Mouse (Mus musculus) heart, adult 2 months (tissue): ENCODE measurements around the gene Gm11563. TPM values are rescaled to one million over a fixed set of nuclear protein-coding genes. Genes with fewer than 3 reads are reported as not detected.

Experiments
- DNase-seq, 2 experiments: peaks; one replicate each; pipeline ENCODE4 v3.0.0; 2021
- H3K27ac ChIP-seq: fragments of 200-600 bp; 2 replicates; pipeline ENCODE4 v1.8.1; 2022
- H3K27me3 ChIP-seq: fragments of 200-500 bp; 2 replicates; pipeline ENCODE4 v1.6.1; 2012; ENCODE audit warnings: mild to moderate bottlenecking, low read length, inconsistent platforms, mixed read lengths; ENCODE audit not compliant: control insufficient read depth, insufficient read depth
- H3K36me3 ChIP-seq: fragments of 200-500 bp; 2 replicates; pipeline ENCODE4 v1.6.1; 2012; ENCODE audit warnings: low read length, inconsistent platforms; ENCODE audit not compliant: control insufficient read depth, insufficient read depth
- H3K4me1 ChIP-seq: fragments of 200-500 bp; 2 replicates; pipeline ENCODE4 v1.6.1; 2011; ENCODE audit warnings: low read length; ENCODE audit not compliant: control insufficient read depth, insufficient read depth
- H3K4me3 ChIP-seq: fragments of 200-600 bp; 2 replicates; pipeline ENCODE4 v1.8.1; 2022
- H3K79me2 ChIP-seq: fragments of 200-500 bp; replicated peaks from 2 replicates; pipeline ENCODE4 v1.6.1; 2012; ENCODE audit warnings: mild to moderate bottlenecking, inconsistent platforms, low read length, moderate library complexity, mixed read lengths; ENCODE audit not compliant: control insufficient read depth, insufficient read depth
- H3K9ac ChIP-seq: fragments of 200-500 bp; 2 replicates; pipeline ENCODE4 v1.6.1; 2012; ENCODE audit warnings: low read depth, mild to moderate bottlenecking, control low read depth, inconsistent platforms, low read length, mixed read lengths
- CTCF ChIP-seq: fragments of 200-600 bp; IDR thresholded peaks from 2 replicates; pipeline ENCODE4 v1.8.1; 2022; ENCODE audit warnings: antibody characterized with exemption, mild to moderate bottlenecking, moderate library complexity
- EP300 ChIP-seq: fragments of 200-500 bp; IDR thresholded peaks from 2 replicates; pipeline ENCODE4 v1.6.1; 2011; ENCODE audit warnings: low read depth, low read length, control low read depth; ENCODE audit not compliant: insufficient read depth
- POLR2A ChIP-seq: fragments of 200-500 bp; IDR thresholded peaks from 2 replicates; pipeline ENCODE4 v1.6.1; 2011; ENCODE audit warnings: mild to moderate bottlenecking, low read depth, low read length, control low read depth; ENCODE audit not compliant: insufficient read depth
- WGBS: fragments of 180-500 bp; shearing (Covaris S2); methylation state at CpG from one replicate; pipeline ENCODE4 v1.1.7; 2018; 5-methylcytosine and 5-hydroxymethylcytosine counted together
- intact Hi-C: fragments of 180-260 bp; cut with DNase I; formaldehyde crosslinking; loops from one replicate; pipeline ENCODE4 v1.15.1; 2025
- polyA plus RNA-seq: library from polyadenylated mRNA; depleted of rRNA; stranded (reverse); fragments of >200 nt; gene quantifications from 2 replicates; pipeline ENCODE4 v1.2.3, GENCODE M21; 2012
- total RNA-seq, 2 experiments: library from RNA; stranded (reverse); gene quantifications; 2 replicates each; pipeline ENCODE4 v1.2.3; 2021

The Gm11563 gene
- total and polyA plus RNA-seq, 3 experiments: not detected

- 38% methylated on average over 1 of the region's 1 CpGs for WGBS
- no peak overlapping the region for H3K4me3 ChIP-seq
Measured at GRCm38 (mm10) chr11:99637086-99637485, 21.7 kb downstream of the Gm11563 start.

GRCm38 (mm10) chr11:99634653-99635134 is 24.1 kb downstream of the Gm11563 start, which contains the start of gene Krtap4-2:
Gene Krtap4-2, minus strand, starts transcription at chr11:99635084.
- no peak for DNase-seq
- 49% methylated on average over 8 of the region's 8 CpGs for WGBS
- Histone ChIP-seq H3K27ac (no peak within 1 kb of the TSS), H3K27me3 (no peaks in the 10 kb centered on the region; the same call in 1 of the 2 replicates), H3K9ac (no peak within 1 kb of the TSS), H3K4me3 (no peak within 1 kb of the TSS), H3K4me1 (no peaks in the 10 kb centered on the region), H3K36me3 (no peaks in the 10 kb centered on the region), H3K79me2 (no peaks in the 10 kb centered on the region)
- no peak for TF ChIP-seq POLR2A
- no peak for TF ChIP-seq EP300
- TF ChIP-seq CTCF: no peak
- intact Hi-C loops: no loop called here

More at GRCm38 (mm10) chr11:99637086-99637485, 21.7 kb downstream of the Gm11563 start:
- Histone ChIP-seq H3K27me3 (no peaks in the 10 kb centered on the region), H3K36me3 (no peaks in the 10 kb centered on the region), H3K4me1 (no peaks in the 10 kb centered on the region), H3K79me2 (no peaks in the 10 kb centered on the region), H3K27ac (no peak overlapping the region), H3K9ac (no peak overlapping the region)
- DNase-seq: no peak
- intact Hi-C loops: no loop called here
- no peak for TF ChIP-seq CTCF
- no peak for TF ChIP-seq POLR2A
- TF ChIP-seq EP300: no peak

DNA sequence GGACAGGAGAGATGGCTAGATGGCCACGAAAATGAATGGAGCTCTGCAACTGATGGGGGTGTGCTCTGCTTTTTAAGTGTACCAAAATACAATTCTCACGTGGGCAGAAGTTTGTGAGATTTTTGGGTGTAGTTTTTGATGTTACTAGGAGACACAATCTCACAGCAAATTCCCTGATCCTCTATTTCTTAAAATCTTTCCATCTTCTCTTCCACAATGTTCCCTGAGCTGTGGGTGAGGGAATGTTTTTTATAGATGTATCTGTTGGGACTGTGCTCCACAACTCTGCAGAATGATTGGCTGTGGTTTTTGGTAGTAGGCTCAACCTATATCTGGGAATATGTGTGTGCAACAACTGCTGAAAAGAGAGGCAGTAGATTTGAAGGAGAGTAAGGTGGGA is 25.5 kb downstream of the Gm11563 start:
- H3K36me3 ChIP-seq: no peaks in the 10 kb centered on the region
- 68% methylated on average over 2 of the region's 2 CpGs for WGBS
- no peaks in the 10 kb centered on the region for H3K4me1 ChIP-seq
- no peaks in the 10 kb centered on the region for H3K79me2 ChIP-seq
- no peak overlapping the region for H3K4me3 ChIP-seq
- H3K27me3 ChIP-seq: no peaks in the 10 kb centered on the region; the same call in 1 of the 2 replicates
- H3K9ac ChIP-seq: no peak overlapping the region
- TF ChIP-seq CTCF: no peak
- no peak for TF ChIP-seq EP300
- no peak for TF ChIP-seq POLR2A
- H3K27ac ChIP-seq: no peak overlapping the region
- no peak for DNase-seq
- intact Hi-C loops: no loop called here

DNA sequence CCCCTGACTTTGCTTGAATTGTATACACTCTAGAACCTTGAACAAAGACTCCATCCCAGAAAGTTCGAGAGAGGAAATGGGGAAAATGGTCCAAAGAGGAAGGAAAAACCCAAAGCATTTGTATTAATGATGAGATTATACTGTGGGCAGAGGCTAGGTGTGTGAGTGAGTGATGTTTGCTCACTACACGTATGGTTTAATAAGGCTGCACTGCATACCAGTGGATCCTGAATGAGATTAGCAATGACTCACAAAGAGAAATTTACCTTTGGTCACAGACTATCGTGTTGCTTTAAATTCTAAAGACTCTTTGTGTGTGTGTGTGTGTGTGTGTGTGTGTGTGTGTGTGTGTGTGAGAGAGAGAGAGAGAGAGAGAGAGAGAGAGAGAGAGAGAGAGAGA is 27.9 kb downstream of the Gm11563 start:
- no peaks in the 10 kb centered on the region for H3K4me1 ChIP-seq
- TF ChIP-seq CTCF: no peak
- no peak for TF ChIP-seq EP300
- TF ChIP-seq POLR2A: no peak
- 52% methylated on average over 3 of the region's 3 CpGs for WGBS
- no peak overlapping the region for H3K9ac ChIP-seq
- H3K36me3 ChIP-seq: no peaks in the 10 kb centered on the region
- intact Hi-C loops: no loop called here
- H3K27ac ChIP-seq: no peak overlapping the region
- no peaks in the 10 kb centered on the region; the same call in 1 of the 2 replicates for H3K27me3 ChIP-seq
- H3K79me2 ChIP-seq: no peaks in the 10 kb centered on the region
- no peak for DNase-seq
- no peak overlapping the region for H3K4me3 ChIP-seq

GRCm38 (mm10) chr11:99628138-99628537 is 30.6 kb downstream of the Gm11563 start, which contains the start of gene Krtap4-1:
Gene Krtap4-1, minus strand, starts transcription at chr11:99628238.
- intact Hi-C loops: no loop called here
- H3K4me3 ChIP-seq: no peak within 1 kb of the TSS
- TF ChIP-seq POLR2A (no peak), EP300 (no peak), CTCF (no peak)
- 79% methylated on average over 4 of the region's 4 CpGs for WGBS
- no peaks in the 10 kb centered on the region for H3K4me1 ChIP-seq
- no peak within 1 kb of the TSS for H3K27ac ChIP-seq
- H3K79me2 ChIP-seq: no peaks in the 10 kb centered on the region
- H3K36me3 ChIP-seq: no peaks in the 10 kb centered on the region
- H3K9ac ChIP-seq: no peak within 1 kb of the TSS
- DNase-seq: no peak
- H3K27me3 ChIP-seq: no peaks in the 10 kb centered on the region; the same call in 1 of the 2 replicates

- Histone ChIP-seq H3K9ac (no peak within 1 kb of the TSS), H3K4me1 (no peaks in the 10 kb centered on the region), H3K27ac (no peak within 1 kb of the TSS), H3K36me3 (no peaks in the 10 kb centered on the region), H3K27me3 (no peaks in the 10 kb centered on the region), H3K79me2 (no peaks in the 10 kb centered on the region), H3K4me3 (no peak within 1 kb of the TSS)
- TF ChIP-seq CTCF (no peak), EP300 (no peak), POLR2A (no peak)
- intact Hi-C loops: no loop called here
- WGBS: 67% methylated on average over 2 of the region's 2 CpGs
- no peak for DNase-seq
Measured at GRCm38 (mm10) chr11:99620335-99620734, 38.4 kb downstream of the Gm11563 start, which contains the start of gene Gm11562. Gene Gm11562, minus strand, starts transcription at chr11:99620435.
